Comparison of ENCODE assay signal across 21 mouse cellular contexts in genomic region chr9:32833373-32833772, GRCm38 (mm10).
DNase-seq lines count a peak whose midpoint lies in the region; TF ChIP-seq lines count a peak whose summit lies in the region.
"Had no signal": no experiment of that assay in that cellular context is flagged by ENCODE, and none has a peak within 500 bp of the region (broad histone marks: within the 10 kb centered on the region; RNA-seq: fewer than 3 reads in every experiment).

No protein-coding gene starts in this region.

- H3K27me3 ChIP-seq in kidney, adult 2 months (replicated peaks; ENCODE audit: control insufficient read depth, insufficient read depth, low read length), result no peaks in the 10 kb centered on the region
- H3K27me3 ChIP-seq: forebrain, embryonic 13.5 days; midbrain, embryonic 12.5 days; neural tube, embryonic 15.5 days had no signal

- WGBS in kidney, adult 2 months, result 50% methylated on average over 8 of the region's 8 CpGs
- 49% methylated on average over 8 of the region's 8 CpGs for WGBS in lung, adult 2 months

- no peak overlapping the region for H3K4me3 ChIP-seq in gastrocnemius, adult 2 months
- H3K4me3 ChIP-seq in kidney, adult 2 months (ENCODE audit: insufficient read depth, low read depth, low read length), result no peak overlapping the region
- H3K4me3 ChIP-seq in lung, adult 2 months (replicated peaks; ENCODE audit: extremely low read depth, low read depth, low read length), result no peak overlapping the region
- H3K4me3 ChIP-seq: forebrain, embryonic 13.5 days; midbrain, embryonic 12.5 days; neural tube, embryonic 15.5 days had no signal

- no peak for TF ChIP-seq POLR2A in kidney, adult 2 months (IDR thresholded peaks at IDR 0.05; ENCODE audit: low read depth, low read length)
- TF ChIP-seq POLR2A in lung, adult 2 months (IDR thresholded peaks at IDR 0.05; ENCODE audit: borderline replicate concordance, extremely low read depth, low read depth, low read length), result no peak

- no peaks in the 10 kb centered on the region for H3K36me3 ChIP-seq in kidney, adult 2 months (ENCODE audit: control insufficient read depth, insufficient read depth, low read length)
- H3K36me3 ChIP-seq: midbrain, embryonic 12.5 days; neural tube, embryonic 15.5 days had no signal

- no peaks in the 10 kb centered on the region for H3K4me1 ChIP-seq in kidney, adult 2 months (ENCODE audit: control insufficient read depth, insufficient read depth, low read length)
- H3K4me1 ChIP-seq in lung, adult 2 months (ENCODE audit: control insufficient read depth, insufficient read depth, low read length), result peaks cover 5% of the 10 kb centered on the region
- H3K4me1 ChIP-seq: forebrain, embryonic 13.5 days; neural tube, embryonic 15.5 days had no signal

- TF ChIP-seq CTCF in gastrocnemius, adult 2 months (IDR thresholded peaks at IDR 0.05), result no peak
- TF ChIP-seq CTCF in kidney, adult 2 months (conservative IDR thresholded peaks at IDR 0.05; ENCODE audit: insufficient read depth, insufficient read length, low read depth, low read length), result no peak
- no peak for TF ChIP-seq CTCF in lung, adult 2 months (IDR thresholded peaks at IDR 0.05; ENCODE audit: insufficient read depth, low read length)

- H3K27ac ChIP-seq in gastrocnemius, adult 2 months, result peak overlapping the region; percentile 40; the same call in 1 of the 2 replicates
- H3K27ac ChIP-seq in kidney, adult 2 months (ENCODE audit: insufficient read depth, low read depth, low read length), result no peak overlapping the region
- H3K27ac ChIP-seq: forebrain, embryonic 13.5 days; hindbrain, postnatal 0 days; kidney, postnatal 0 days; midbrain, embryonic 12.5 days; neural tube, embryonic 15.5 days had no signal

- intact Hi-C loops in gastrocnemius, adult 2 months (cut with DNase I), result loop anchor here (10.0 kb wide), 2 partner anchors 101 to 239 kb away; no protein-coding TSS in a partner anchor

- DNase-seq in gastrocnemius, adult 2 months, result no peak
- no peak for DNase-seq in gastrocnemius, adult 8-10 months (ENCODE audit: low spot score in 2 of 2)
- DNase-seq in kidney, adult 2 months, result peak; percentile 37
- DNase-seq in kidney, adult 18-20 months, result no peak
- DNase-seq in lung, postnatal 10 days, result peak; percentile 34
- DNase-seq in lung, adult 2 months, result no peak
- DNase-seq in testis, postnatal 10 days (ENCODE audit: low spot score), result no peak
- DNase-seq in urinary bladder, adult 2 months (ENCODE audit: low spot score), result no peak
- DNase-seq: adrenal gland, adult 8-10 months; cerebellum, adult 8-10 months; cerebellum, postnatal 36 days; gastrocnemius, postnatal 10 days; left cerebral cortex, postnatal 4 days; liver; thymus, adult 2 months; thymus, postnatal 4 days had no signal

Comparison
In these comparisons a context has a peak if more than half of its experiments do, and no peak if none do; other contexts are left out.
1. DNase-seq: peak in kidney, adult 2 months (single experiment) and lung, postnatal 10 days (single experiment); none in gastrocnemius, adult 2 months (single experiment), gastrocnemius, adult 8-10 months (0 of 2), kidney, adult 18-20 months (single experiment), lung, adult 2 months (single experiment), testis, postnatal 10 days (single experiment) and urinary bladder, adult 2 months (single experiment).